Mouse (Mus musculus): ENCODE measurements around the gene Exosc9. TPM values are rescaled to one million over a fixed set of nuclear protein-coding genes. Genes with fewer than 3 reads are reported as not detected.

The Exosc9 gene
- polyA plus RNA-seq, 1 experiment: 35.0 TPM

DNA sequence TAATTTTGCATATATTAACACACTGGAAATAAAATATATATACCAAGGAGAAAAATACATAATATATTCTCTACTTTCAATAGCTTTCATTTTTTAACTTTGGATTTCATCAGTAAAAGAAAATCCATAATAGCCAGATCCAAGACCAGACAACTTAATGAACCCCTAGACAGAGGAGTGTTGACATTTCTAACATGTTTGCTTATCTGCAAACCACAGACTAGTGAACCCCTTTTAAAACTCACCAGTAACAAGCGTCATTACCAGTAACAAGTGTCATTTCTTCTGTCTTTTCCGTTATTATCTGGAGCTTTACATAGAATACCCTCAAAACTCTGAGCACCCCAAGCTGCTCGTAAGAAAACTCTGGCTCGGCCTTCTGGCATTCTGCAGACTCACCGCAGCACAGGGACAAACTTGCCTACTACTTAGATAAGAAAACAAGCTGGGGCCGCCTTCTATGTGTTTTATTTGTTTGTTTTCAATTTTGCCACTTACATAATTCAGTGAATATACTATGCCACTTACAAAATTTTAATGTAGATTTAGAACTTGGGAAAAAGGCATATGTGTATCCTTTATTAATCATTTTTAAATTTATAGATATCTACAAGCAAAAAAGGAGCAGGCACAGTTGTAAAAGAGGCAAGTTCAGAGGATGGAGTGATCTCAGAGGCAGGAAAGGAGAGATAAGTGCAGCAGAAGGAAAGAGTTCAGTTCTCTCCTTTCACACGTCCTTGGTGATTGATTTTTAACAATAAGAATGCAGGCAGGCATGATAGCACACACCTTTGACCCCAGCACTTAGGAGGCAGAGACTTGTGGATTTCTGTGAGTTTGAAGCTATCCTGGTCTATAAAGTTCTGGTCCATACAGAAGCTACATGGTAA is 53.7 kb downstream of the Exosc9 start:
- no peak overlapping the region for H3K27ac ChIP-seq (ENCODE audit: insufficient read depth, low read length)
- no peaks in the 10 kb centered on the region for H3K4me1 ChIP-seq (ENCODE audit: control insufficient read depth, insufficient read depth, low read length)
- H3K4me3 ChIP-seq (ENCODE audit: insufficient read depth, low read length): no peak overlapping the region
- TF ChIP-seq POLR2A (IDR thresholded peaks at IDR 0.05; ENCODE audit: extremely low read depth, insufficient read depth, low read length): no peak
- TF ChIP-seq CTCF (IDR thresholded peaks at IDR 0.05; ENCODE audit: extremely low read depth, insufficient read depth, low read length): no peak

DNA sequence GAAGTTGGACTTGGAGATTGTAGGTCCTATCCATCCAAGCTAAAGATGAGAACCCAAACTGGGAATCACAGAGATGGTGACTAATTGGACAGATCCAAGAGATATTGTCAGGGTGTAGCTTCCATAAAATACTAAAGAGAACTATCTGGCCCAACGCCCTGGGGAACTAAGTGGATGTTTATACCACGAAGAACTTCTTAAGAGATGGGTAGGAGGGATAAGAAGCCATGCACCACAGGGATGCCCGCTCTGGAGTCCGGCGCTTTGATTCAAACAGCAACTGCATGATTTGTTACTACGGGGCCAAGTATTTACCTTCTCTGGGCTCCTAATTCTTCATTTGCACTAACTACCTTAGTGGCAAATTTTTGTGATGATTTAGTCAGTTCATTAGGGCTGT is 60.3 kb downstream of the Exosc9 start:
- no peak for TF ChIP-seq POLR2A (IDR thresholded peaks at IDR 0.05; ENCODE audit: extremely low read depth, insufficient read depth, low read length)
- TF ChIP-seq CTCF (IDR thresholded peaks at IDR 0.05; ENCODE audit: extremely low read depth, insufficient read depth, low read length): no peak
- peak overlapping the region; percentile 66; the same call in 1 of the 2 replicates for H3K27ac ChIP-seq (ENCODE audit: insufficient read depth, low read length)
- peak overlapping the region; percentile 68 for H3K4me3 ChIP-seq (ENCODE audit: insufficient read depth, low read length)
- H3K4me1 ChIP-seq (ENCODE audit: control insufficient read depth, insufficient read depth, low read length): no peaks in the 10 kb centered on the region

DNA sequence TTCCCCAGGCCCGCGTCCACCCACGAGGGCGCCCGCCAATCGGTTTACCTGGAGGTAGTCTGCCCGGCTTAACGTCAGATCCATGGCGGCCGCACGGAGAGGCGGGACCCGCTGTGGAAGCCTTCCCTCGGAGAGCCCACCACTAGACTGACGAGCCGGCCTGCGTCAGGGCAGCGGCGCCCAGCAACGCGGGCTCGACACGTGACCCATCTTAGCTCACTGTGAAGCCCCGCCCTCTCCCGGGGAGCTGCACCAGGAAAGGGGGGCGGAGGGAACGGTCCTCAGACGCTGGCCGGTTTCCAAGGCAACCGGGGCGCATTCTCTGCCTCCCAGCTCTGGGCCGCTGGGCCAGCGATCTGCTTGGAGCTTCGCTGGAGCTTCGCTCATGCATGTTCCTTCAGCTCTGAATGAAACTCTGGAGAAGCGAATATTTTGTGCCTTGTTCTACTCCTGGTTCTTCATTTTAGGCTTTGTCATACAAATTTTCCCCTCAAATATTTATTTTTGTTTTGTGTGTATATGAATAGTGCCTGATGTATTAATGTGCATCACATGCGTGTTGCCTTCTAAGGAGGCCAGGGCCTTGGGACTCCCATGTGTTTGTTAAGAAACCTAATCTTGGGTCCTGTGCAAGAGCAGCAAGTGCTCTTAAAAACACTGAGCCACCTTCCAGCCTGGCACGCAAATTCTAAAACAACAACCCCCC is 60.9 kb downstream of the Exosc9 start, which contains the start of gene Bbs7:
Gene Bbs7, minus strand, starts transcription at position 276 of the 706 bp plus-strand sequence.
- peak within 1 kb of the TSS; percentile 68 for H3K4me3 ChIP-seq (ENCODE audit: insufficient read depth, low read length)
- peak; percentile 82 for TF ChIP-seq POLR2A (IDR thresholded peaks at IDR 0.05; ENCODE audit: extremely low read depth, insufficient read depth, low read length)
- TF ChIP-seq CTCF (IDR thresholded peaks at IDR 0.05; ENCODE audit: extremely low read depth, insufficient read depth, low read length): no peak
- peak within 1 kb of the TSS; percentile 66 for H3K27ac ChIP-seq (ENCODE audit: insufficient read depth, low read length)
- no peaks in the 10 kb centered on the region for H3K4me1 ChIP-seq (ENCODE audit: control insufficient read depth, insufficient read depth, low read length)

DNA sequence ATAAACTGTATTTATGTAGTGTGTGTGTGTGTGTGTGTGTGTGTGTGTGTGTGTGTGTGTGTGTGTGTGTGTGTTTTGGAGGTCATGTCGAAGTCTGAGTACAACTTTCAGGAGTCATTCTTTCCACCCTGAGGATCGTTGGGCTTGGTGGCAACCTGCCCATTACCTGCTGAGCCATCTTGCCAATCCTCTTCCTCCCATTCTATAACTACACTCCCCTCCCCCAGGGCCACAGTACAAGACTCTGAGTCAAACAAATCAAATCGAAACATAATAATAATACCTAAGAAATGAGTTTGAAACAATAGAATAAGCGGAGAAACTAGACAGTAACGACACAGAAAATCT is 61.5 kb downstream of the Exosc9 start:
- no peaks in the 10 kb centered on the region for H3K4me1 ChIP-seq (ENCODE audit: control insufficient read depth, insufficient read depth, low read length)
- TF ChIP-seq CTCF (IDR thresholded peaks at IDR 0.05; ENCODE audit: extremely low read depth, insufficient read depth, low read length): no peak
- TF ChIP-seq POLR2A (IDR thresholded peaks at IDR 0.05; ENCODE audit: extremely low read depth, insufficient read depth, low read length): no peak
- peak overlapping the region; percentile 26; the same call in 1 of the 2 replicates for H3K27ac ChIP-seq (ENCODE audit: insufficient read depth, low read length)
- peak overlapping the region; percentile 68; the same call in 1 of the 2 replicates for H3K4me3 ChIP-seq (ENCODE audit: insufficient read depth, low read length)

Other genes starting within 250 kb of the Exosc9 start
- 99.2 and 118 TPM in 2 replicates for gene Anxa5, start 76.7 kb upstream of the Exosc9 start, polyA plus RNA-seq (2012; rRNA removed)
- gene 1810062G17Rik, start 76.7 kb upstream of the Exosc9 start, polyA plus RNA-seq (2012; rRNA removed): 0.15 and 0.23 TPM in 2 replicates
- gene Gm11549, start 30.8 kb upstream of the Exosc9 start, polyA plus RNA-seq (2012; rRNA removed): 37.6 and 38.9 TPM in 2 replicates
- gene Ccna2, start 19.5 kb downstream of the Exosc9 start, polyA plus RNA-seq (2012; rRNA removed): 3.3 and 4.0 TPM in 2 replicates
- 16.4 and 16.8 TPM in 2 replicates for gene Bbs7, start 60.9 kb downstream of the Exosc9 start, polyA plus RNA-seq (2012; rRNA removed)
- 15.9 and 17.2 TPM in 2 replicates for gene Trpc3, start 137.6 kb downstream of the Exosc9 start, polyA plus RNA-seq (2012; rRNA removed)

Data from cortical plate, adult 2 months (tissue).